Mouse (Mus musculus) forebrain, embryonic 15.5 days (tissue): Measurements from ENCODE around the gene Fbxw22. TPM values are rescaled to one million over a fixed set of nuclear protein-coding genes. Genes with fewer than 3 reads are reported as not detected.
"Not testable (repeated sequence)": the region's sequence is repeated elsewhere in the genome, so short reads cannot be mapped to it uniquely, and the experiment has no call there.

Source experiments
- ATAC-seq: fragments of 200-750 bp; cut with Nextera tagmentation; replicated peaks from 2 replicates; pipeline ENCODE4 v1.8.0; 2017; ENCODE audit warnings: mild to moderate bottlenecking, moderate TSS enrichment, moderate library complexity
- H3K27ac ChIP-seq: fragments of 300-500 bp; sonication (generic); replicated peaks from 2 replicates; pipeline ENCODE4 v1.5.1; 2015; ENCODE audit warnings: mild to moderate bottlenecking, inconsistent platforms
- H3K27me3 ChIP-seq: fragments of 300-500 bp; sonication (generic); 2 replicates; pipeline ENCODE4 v1.6.1; 2015; ENCODE audit warnings: inconsistent platforms
- H3K36me3 ChIP-seq: fragments of 300-500 bp; sonication (generic); 2 replicates; pipeline ENCODE4 v1.6.1; 2015; ENCODE audit warnings: mild to moderate bottlenecking, inconsistent platforms
- H3K4me1 ChIP-seq: fragments of 300-500 bp; sonication (generic); 2 replicates; pipeline ENCODE4 v1.6.1; 2015; ENCODE audit warnings: inconsistent platforms
- H3K4me2 ChIP-seq: fragments of 300-500 bp; sonication (generic); replicated peaks from 2 replicates; pipeline ENCODE4 v1.6.1; 2015; ENCODE audit warnings: mild to moderate bottlenecking, inconsistent platforms
- H3K4me3 ChIP-seq: fragments of 300-500 bp; sonication (generic); 2 replicates; pipeline ENCODE4 v1.5.1; 2015; ENCODE audit warnings: mild to moderate bottlenecking, inconsistent platforms
- H3K9ac ChIP-seq: fragments of 300-500 bp; sonication (generic); replicated peaks from 2 replicates; pipeline ENCODE4 v1.6.1; 2015; ENCODE audit warnings: mild to moderate bottlenecking, inconsistent platforms
- H3K9me3 ChIP-seq: fragments of 300-500 bp; sonication (generic); 2 replicates; pipeline ENCODE4 v1.6.1; 2016; ENCODE audit warnings: inconsistent platforms
- WGBS: fragments of 180-500 bp; shearing (Covaris S2); methylation state at CpG from one replicate; pipeline ENCODE4 v1.1.7; 2015; ENCODE audit warnings: mixed read lengths; 5-methylcytosine and 5-hydroxymethylcytosine counted together
- polyA plus RNA-seq: library from polyadenylated mRNA; unstranded; fragments of >200 nt; fragmentation: Nextera tagmentation; extraction: Ambion mirVana; gene quantifications from 2 replicates; pipeline ENCODE4 v1.2.1, GENCODE M21; 2015

Fbxw22 gene
- not detected in 2 replicates for polyA plus RNA-seq

- not testable (repeated sequence) for H3K27me3 ChIP-seq, H3K4me3 ChIP-seq, H3K36me3 ChIP-seq, H3K9me3 ChIP-seq, ATAC-seq, H3K4me2 ChIP-seq, H3K9ac ChIP-seq, H3K4me1 ChIP-seq, H3K27ac ChIP-seq
- WGBS = 81% methylated on average over 4 of the region's 4 CpGs
These were observed at the start of gene Fbxw22 for GRCm38 (mm10) chr9:109404196-109404595. Gene Fbxw22, minus strand, starts transcription at chr9:109404296.

DNA sequence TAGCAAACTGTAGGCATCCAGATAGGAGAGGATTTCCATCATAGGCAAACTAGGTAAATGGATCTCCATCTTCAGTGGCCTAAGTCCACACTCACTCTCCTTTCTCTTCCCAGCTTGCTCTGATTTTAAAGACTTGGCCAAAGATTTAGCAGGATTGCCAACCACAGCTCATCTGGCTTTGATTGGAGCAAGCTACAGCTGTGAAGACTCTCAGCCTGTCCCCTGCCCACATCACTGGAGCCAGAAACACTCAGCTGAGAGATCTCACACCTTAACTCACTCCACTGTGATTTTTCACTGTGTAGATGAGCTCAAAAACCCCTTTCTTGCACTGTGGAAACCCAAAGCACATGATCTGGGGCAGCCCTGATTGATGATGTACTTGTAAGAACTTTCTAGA, 44.9 kb upstream of the Fbxw22 start, which contains the start of gene Fbxw16:
Gene Fbxw16 (minus strand): TSS at position 101 of the 400 bp plus-strand sequence.
- no peak for ATAC-seq
- H3K9me3 ChIP-seq = no peaks in the 10 kb centered on the region
- H3K9ac ChIP-seq = no peak within 1 kb of the TSS
- no peak within 1 kb of the TSS for H3K4me3 ChIP-seq
- H3K27ac ChIP-seq = no peak within 1 kb of the TSS
- H3K27me3 ChIP-seq = no peaks in the 10 kb centered on the region
- no peaks in the 10 kb centered on the region for H3K4me1 ChIP-seq
- H3K4me2 ChIP-seq = no peak within 1 kb of the TSS
- H3K36me3 ChIP-seq = no peaks in the 10 kb centered on the region

- H3K27me3 ChIP-seq = no peaks in the 10 kb centered on the region
- H3K27ac ChIP-seq = no peak overlapping the region
- H3K4me1 ChIP-seq = no peaks in the 10 kb centered on the region
- no peak overlapping the region for H3K4me3 ChIP-seq
- no peaks in the 10 kb centered on the region for H3K36me3 ChIP-seq
- 94% methylated on average over 1 of the region's 1 CpGs for WGBS
- ATAC-seq = no peak
- no peak overlapping the region for H3K4me2 ChIP-seq
- no peak overlapping the region for H3K9ac ChIP-seq
- H3K9me3 ChIP-seq = no peaks in the 10 kb centered on the region
These were observed 28.9 kb upstream of the Fbxw22 start for GRCm38 (mm10) chr9:109432956-109433355.

GRCm38 (mm10) chr9:109339559-109339958, 64.5 kb downstream of the Fbxw22 start, which contains the start of gene Fbxw28:
Gene Fbxw28, minus strand, starts transcription at chr9:109339659.
- not testable (repeated sequence) for H3K27ac ChIP-seq, H3K27me3 ChIP-seq, H3K9ac ChIP-seq, H3K4me1 ChIP-seq, ATAC-seq, H3K4me3 ChIP-seq, H3K36me3 ChIP-seq, H3K9me3 ChIP-seq, H3K4me2 ChIP-seq
- WGBS = 100% methylated on average over 1 of the region's 1 CpGs

Other genes with a start within 250 kb of the Fbxw22 start
- not detected in 2 replicates for gene Fbxw21, start 242.3 kb downstream of the Fbxw22 start, polyA plus RNA-seq
- gene Fbxw13, start 208.3 kb downstream of the Fbxw22 start, polyA plus RNA-seq = 0.28 TPM in 1 of 2 replicates, not detected in the other
- gene Fbxw20, start 169.5 kb downstream of the Fbxw22 start, polyA plus RNA-seq = not detected in 2 replicates
- gene Fbxw14, start 116.6 kb downstream of the Fbxw22 start, polyA plus RNA-seq = not detected in 2 replicates
- gene Fbxw28, start 64.6 kb downstream of the Fbxw22 start, polyA plus RNA-seq = not detected in 2 replicates
- not detected in 2 replicates for gene Fbxw16, start 44.8 kb upstream of the Fbxw22 start, polyA plus RNA-seq
- not detected in 2 replicates for gene Fbxw19, start 91.6 kb upstream of the Fbxw22 start, polyA plus RNA-seq
- gene Fbxw15, start 164.0 kb upstream of the Fbxw22 start, polyA plus RNA-seq = not detected in 2 replicates
- not detected in 2 replicates for gene Fbxw24, start 221.8 kb upstream of the Fbxw22 start, polyA plus RNA-seq